Mouse (Mus musculus) kidney, postnatal 36 days (tissue): ENCODE data around the gene Mier2.
A peak's percentile ranks its signal among the peaks of the same experiment; 100 is the strongest.

Experiments used
- DNase-seq, 2 experiments: peaks; one replicate each; pipeline ENCODE4 v3.0.0; 2021 to 2022; ENCODE audit warnings: mixed read lengths in 2 of 2

Mier2 gene

GRCm38 (mm10) chr10:79554330-79555237, at the start of gene Mier2:
Gene Mier2, minus strand, starts transcription at chr10:79555199.
- peak; percentile 71 to 87 for DNase-seq

DNA sequence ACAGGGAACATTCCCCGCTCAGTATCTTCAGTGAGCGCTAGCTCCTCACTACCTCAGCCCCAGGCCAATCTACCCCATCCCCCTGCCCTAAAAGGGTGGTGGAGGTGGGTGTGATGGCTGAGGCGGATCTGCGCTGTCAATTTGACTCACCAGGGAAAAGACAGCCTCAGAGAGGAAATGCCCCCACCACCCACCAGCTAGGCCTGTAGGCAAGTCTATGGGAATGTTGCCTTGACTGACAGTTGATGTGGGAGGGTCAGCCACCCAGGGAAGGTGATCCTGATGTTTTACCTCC, 42.9 kb upstream of the Mier2 start:
- DNase-seq: no peak

GRCm38 (mm10) chr10:79597051-79597935, 42.3 kb upstream of the Mier2 start:
- DNase-seq: no peak

DNA sequence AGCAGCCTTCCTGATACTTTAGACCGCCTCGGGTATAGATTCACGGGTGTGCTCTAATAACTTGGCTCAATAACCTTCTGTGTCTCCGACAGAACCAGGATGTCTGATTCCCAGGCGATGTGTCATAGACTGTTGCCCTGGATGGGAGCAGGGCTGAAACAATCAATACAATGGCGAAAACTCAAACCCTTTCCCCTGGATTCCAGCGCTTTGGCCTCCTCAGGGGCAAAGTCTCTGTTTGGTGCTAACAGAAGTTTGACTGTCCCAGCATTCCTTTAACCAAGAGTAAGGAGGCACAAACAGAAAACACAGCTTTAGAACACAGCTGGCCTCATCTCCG, 40.6 kb upstream of the Mier2 start:
- DNase-seq: no peak

DNA sequence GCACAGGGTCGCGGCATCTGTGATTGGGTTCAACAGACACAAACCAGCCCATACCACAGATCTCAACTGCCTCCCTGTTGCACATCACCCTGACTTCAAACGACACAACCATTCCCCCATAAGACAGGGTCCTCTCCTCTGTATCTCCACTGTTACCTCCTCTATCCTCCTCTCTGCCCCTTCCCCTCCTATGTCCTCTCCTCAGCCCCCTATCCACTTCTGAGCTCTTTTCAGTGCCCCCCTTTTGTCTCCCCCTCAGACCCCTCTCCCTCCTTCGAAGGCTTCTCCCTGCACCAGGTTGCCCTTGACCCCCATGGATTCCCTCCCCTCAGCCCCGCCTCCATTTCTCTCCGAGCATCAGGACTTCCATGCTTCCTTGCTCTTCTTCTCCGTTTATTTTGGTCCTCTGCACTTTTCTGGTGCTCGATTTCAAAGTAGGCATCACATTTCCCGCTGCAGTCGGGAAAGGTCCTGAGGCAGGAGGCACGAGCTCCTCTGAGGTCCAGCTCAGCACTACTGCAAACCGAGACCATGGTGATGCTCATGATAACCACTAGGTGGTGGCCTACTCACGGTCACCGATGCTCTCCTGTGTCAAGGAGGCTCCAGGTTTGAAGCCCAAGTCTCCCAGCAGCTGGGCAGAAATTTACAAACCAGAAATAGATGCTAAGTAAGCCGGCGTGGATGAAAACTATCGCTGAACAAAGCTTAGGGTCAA, 40.0 kb upstream of the Mier2 start:
- peak; percentile 57 to 69 for DNase-seq

DNA sequence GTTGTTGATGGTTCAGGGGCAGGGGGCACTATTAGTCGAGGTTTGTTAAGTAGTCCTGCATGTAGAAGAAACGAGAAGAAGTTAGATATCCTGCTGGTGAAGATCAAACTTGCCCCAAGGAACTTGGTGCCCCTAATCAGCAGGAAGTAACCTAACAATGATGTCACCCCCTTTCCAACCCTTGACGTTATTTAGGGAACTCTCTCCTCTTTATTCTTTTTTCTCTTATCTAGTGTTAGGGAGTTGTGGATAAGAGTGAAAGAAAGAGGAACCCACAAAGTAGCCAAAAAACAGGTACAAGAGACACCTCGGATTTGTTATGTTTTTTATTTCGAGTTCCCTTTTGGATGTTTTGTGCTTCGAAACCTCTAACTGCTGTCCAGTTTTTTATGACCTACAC, 39.1 kb upstream of the Mier2 start:
- no peak for DNase-seq

GRCm38 (mm10) chr10:79590702-79591101, 35.7 kb upstream of the Mier2 start:
- no peak for DNase-seq

- no peak for DNase-seq
Measured at GRCm38 (mm10) chr10:79587752-79588126, 32.7 kb upstream of the Mier2 start.

- DNase-seq: no peak
Measured at GRCm38 (mm10) chr10:79587061-79587751, 32.2 kb upstream of the Mier2 start, which contains the start of gene Theg. Gene Theg, minus strand, starts transcription at chr10:79587331.

DNA sequence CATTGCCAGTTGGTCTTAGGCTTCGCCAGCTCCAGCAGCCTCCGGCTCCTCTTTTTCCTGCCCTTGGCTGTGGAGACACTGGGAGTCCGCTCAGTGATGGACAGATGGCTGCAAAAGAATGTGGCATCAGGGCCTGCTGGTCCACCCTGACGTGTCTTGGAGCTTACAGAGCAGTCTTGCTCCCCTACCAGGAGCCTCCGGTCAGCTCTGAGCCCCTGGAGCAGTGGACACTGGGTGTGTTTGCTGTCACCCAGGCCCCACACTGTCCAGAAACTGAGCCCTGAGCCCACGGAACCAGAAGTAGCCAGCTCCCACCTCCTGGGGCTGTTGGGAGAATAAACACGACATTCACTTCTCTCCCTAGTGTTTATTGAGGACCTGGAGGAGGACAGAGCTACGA, 31.2 kb upstream of the Mier2 start:
- no peak for DNase-seq

DNA sequence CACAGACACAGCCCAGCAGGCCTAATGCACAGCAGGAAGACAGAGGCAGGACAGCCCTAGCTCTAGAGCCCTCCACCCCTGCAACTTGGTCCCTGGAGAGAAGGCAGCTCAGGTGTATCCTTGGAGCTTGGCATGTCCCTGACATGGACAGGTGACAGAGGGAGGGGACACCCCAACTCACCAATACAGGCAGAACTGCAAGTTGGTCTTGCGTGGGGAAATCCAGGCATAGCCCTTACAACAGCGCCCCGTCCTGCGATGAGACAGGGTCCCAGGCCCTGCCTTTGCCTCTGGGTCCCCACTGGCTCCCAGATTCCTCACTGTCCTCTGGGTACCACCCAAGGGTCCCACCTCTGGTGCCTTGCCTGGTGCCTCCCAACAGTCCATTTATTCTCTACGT, 30.7 kb upstream of the Mier2 start:
- DNase-seq: no peak

DNA sequence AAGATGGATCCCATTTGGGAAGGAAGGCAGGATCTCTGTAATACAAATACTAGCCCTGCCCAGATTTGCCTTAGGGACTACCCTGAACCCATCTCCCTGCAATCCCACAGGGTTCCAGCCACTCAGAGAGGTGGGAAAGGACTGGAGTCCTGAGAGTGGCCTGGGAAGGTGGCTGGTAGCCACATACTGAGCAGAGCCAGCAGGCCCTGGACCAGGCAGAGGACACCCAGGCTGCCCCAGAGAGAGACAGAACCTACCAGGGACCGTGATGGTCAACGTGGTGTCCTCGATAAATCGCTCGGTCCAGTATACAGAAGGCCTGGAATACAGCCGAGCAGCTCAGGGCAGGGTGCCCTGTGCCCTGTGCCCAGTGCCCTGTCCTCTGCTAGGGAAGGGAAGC, 30.1 kb upstream of the Mier2 start:
- DNase-seq: no peak

DNA sequence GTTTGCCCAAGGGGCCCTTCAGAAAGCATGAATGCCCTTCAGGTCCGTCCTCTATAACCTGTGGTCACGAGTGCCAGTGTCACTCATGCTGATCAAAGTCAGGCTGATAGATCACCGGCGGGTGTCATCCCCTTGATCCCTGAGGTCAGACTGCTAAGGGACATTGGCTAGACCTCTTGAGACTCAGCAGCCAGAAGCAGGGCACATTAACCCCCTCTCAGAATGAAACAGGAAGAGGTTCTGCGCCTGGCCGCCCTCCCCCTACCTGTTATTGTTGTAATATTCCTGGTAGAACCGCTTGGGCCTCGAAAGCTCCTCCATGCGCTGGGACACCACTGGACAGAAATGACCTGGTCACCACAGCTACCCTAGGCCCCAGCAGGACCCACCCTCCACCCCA, 29.4 kb upstream of the Mier2 start:
- DNase-seq: no peak

DNA sequence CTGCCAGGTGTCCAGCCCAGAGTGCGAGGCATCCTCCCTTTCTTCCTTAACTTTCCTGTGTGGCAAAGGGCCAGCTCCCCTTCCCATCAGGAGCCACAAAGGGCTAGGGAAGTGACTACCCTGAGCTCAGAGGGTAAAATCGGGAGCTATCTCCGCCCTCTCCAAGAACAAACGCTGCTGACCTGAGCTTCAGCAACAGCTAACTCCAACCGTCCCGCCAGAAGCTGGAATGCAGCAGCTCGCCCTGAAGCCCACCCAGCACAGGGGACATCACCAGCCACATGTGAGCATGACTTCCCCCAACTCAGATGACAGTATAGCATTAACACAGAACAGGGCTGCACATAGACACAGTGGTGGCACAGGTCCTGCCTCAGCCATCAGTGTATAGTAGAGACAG, 29.0 kb upstream of the Mier2 start:
- no peak for DNase-seq

DNA sequence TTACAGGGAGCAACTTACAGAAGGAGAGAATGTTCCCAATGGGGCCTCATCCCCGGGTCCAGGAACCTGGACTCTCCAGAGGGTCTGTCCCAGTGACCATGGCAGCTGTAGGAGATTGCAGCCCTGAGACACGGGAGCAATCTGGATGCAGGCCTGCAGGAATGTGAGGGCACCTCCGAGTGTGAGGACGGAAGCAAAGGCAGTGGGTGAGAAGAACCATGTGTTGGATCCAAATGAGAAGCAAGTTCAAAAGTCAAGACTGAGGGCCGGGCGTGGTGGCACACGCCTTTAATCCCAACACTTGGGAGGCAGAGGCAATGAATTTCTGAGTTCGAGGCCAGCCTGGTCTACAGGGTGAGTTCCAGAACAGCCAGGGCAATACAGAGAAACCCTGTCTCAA, 26.5 kb upstream of the Mier2 start:
- no peak for DNase-seq

DNA sequence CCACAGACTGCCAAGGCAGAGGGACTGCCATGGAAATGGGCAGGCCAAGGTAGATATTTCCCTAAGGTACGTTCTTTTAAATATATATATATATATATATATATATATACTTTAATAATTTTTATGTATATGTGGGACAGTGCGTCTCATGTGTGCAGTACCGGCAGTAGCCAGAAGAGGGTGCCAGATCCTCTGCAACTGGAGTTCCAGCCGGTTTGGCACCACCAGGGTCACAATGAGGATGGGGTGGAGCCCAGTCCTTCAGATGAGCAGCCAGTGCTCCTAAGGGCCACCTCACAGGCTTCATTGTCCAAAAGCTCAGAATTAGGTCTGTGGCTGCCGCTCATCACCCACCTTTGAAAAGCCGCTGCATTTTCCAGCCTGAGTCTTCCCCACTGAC, 25.8 kb upstream of the Mier2 start:
- DNase-seq: peak; percentile 4 to 72

DNA sequence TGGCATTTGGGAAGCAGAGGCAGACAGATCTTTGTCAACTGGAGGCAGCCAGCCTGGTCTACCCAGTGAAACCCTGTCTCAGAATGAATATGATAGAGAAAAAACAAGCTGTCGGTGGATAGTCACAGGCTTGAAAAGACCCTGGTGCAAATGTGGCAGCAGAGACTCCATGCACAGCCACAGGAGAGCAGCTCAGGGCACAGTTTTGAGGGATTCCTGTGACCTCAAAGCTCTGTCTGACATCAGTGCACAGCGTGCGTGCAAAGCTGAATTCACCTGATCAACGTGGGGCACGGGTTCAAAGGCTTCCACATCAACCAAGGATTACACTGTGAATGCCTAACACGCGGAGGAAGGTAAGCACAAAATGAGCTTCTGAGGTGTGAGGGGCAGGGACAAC, 25.4 kb upstream of the Mier2 start:
- DNase-seq: no peak

DNA sequence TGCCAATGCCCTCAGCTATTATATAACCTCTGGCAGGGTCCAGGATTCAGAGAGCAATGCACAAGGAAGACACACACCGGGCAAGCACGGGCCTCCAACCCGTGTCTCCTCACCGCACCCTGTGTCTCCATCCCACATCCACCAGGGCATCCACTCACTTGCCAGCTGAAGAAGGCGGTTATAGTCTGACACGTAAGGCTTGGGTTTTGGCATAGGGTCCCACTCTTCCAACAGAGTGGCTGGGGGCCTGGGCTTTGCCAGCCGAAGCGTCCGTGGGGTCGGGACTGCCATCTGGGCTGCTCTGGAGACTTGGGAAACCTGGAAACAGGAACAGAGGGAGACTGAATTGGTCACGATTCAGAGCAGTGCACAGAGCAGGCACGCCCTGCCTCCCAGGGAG, 24.8 kb upstream of the Mier2 start:
- DNase-seq: no peak

- DNase-seq: no peak
Measured at GRCm38 (mm10) chr10:79578891-79579290, 23.9 kb upstream of the Mier2 start.

GRCm38 (mm10) chr10:79578276-79578675, 23.3 kb upstream of the Mier2 start:
- no peak for DNase-seq

- no peak for DNase-seq
Measured at GRCm38 (mm10) chr10:79577376-79577775, 22.4 kb upstream of the Mier2 start.

- no peak for DNase-seq
Measured at GRCm38 (mm10) chr10:79575754-79576153, 20.8 kb upstream of the Mier2 start.

DNA sequence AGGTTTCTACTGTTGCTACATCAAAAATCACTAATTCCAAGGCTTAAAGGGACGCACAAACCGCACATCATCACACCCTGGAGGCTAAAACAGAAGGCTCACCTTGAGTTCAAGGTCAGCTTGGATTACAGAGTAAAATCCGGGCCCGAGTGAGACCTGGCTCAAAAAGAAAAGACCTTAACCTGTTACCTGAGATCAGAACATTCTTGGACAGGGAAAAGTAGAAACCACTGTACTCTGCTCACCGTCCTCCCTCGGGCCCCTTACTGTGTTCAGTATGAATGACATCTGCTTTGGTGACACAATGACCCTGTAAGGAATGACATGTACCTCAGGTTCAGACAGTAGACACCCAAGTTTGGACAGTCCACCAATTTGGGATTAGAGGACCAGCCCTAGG, 19.8 kb upstream of the Mier2 start:
- no peak for DNase-seq
